Mouse (Mus musculus): ENCODE measurements around the gene Trnp1.
A peak's percentile ranks its signal among the peaks of the same experiment; 100 is the strongest.

The Trnp1 gene

DNA sequence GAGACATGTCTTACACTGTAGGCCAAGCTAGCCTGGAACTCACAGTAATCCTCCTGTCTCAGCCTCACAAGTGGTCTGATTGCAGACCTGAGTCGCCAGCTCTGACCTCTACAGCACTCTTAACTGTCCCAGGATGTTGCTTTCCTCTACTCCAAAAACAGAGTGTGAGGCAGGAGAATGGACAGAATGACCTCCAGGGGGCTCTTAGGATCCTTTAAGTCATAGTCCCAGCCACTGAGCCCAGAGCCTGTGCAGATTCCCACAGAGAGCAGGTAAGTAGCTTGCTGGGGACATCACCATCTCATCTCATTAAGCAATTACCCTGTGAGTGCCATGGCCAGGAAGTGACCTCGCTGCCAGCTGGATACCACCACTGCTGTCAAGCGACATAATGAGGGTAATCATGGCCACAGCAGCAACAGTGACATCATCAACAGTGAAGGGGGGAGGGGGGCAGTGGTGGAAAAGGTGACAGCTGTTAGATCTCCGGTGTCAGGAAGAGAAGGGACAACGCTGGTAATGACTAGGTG lies 37.5 kb downstream of the Trnp1 start:
- no peak for DNase-seq (ENCODE audit: low spot score in 2 of 2)

DNA sequence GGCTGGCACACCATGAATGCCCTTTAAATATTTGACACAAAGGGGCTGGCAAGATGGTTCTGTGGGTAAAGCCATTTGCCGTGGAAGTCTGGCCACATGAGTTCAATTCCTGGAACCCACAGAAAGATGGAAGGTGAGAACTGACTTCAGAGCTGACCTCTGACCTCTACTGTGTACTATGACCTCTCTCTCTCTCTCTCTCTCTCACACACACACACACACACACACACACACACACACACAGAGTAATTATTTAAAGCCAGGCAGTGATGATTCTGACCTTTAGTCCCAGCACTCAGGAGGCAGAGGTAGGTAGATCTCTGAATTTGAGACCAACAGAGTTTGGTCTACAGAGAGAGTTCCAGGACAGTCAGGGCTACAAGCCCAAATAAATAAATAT lies 38.3 kb downstream of the Trnp1 start:
- DNase-seq (ENCODE audit: low spot score in 2 of 2) = no peak

DNA sequence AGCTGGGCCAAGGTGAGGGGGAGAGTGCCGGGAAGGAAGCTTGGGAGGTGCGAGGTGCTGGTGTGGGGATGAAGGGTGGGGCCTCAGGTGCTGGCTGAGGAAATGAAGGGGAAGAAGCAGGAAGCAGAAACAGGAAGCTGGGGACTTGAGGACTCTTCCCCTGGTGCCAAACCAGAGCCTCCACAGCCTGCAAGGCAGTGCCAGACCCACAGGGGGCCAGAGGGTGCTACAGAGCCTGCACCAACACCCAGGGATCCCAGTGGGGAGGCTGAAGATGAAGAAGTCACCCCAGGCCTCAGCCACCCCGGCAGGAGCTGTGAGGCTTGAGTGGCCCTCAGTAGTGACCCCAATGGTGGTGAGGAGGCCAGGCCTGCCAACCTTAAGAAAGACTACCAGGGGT lies 40.3 kb downstream of the Trnp1 start:
- DNase-seq (ENCODE audit: low spot score in 2 of 2) = no peak

DNA sequence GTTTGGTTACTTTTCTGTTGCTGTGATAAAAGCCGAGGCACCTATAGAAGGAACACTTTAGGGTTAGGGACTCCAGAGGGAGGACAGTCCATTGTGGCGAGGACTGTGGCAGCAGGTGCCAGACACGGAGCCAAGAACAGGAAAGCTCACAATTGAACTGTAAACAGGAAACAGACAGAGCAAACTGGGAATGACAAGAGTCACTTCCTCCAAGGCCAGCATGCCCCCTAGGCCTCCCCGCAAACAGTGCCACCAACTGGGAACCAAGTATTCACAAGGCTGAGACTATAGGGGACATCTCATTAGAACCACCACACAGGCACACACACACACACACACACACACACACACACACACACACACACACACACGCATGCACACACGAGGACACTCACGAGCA lies 45.9 kb downstream of the Trnp1 start:
- no peak for DNase-seq (ENCODE audit: low spot score in 2 of 2)

DNA sequence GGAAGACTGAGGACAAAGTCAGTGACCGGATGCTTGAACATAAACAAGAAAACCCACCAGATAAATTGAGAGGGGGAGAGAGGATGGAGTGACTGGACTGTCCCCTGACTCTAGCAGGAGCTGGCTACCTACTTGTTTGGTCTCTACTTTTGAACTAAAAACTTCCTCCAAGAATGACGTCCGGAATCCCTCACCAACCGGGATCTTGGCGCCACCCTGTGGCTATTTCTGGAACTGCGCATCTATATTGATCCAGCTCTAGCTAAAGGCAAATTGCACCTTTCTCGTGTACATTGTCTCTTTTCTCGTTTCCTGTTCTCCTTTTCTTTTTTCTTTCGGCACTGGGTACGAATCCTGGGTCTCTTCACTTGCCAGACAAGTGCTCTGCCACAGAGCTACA lies 46.8 kb downstream of the Trnp1 start:
- DNase-seq (ENCODE audit: low spot score in 2 of 2) = peak; percentile 82 to 84

DNA sequence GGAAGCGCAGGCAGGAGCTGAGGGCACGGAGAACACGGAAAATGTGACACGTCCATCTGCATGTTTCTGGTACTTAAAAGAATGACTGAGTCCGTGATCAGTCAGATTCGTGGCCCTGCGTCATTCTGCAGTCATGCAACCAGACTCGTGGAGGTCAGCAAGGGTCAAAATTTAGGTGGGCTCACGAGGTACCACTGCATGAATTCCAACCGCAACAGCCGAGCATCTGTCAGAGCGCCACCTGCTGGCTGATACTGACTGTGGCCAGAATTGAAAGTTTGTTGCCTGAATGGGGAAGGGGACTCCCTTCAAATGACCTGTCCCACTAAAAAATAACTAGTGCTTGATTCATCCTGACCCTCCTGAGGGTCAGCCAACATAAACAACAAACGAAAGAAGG lies 48.6 kb downstream of the Trnp1 start:
- peak; percentile 42 to 52 for DNase-seq (ENCODE audit: low spot score in 2 of 2)

DNA sequence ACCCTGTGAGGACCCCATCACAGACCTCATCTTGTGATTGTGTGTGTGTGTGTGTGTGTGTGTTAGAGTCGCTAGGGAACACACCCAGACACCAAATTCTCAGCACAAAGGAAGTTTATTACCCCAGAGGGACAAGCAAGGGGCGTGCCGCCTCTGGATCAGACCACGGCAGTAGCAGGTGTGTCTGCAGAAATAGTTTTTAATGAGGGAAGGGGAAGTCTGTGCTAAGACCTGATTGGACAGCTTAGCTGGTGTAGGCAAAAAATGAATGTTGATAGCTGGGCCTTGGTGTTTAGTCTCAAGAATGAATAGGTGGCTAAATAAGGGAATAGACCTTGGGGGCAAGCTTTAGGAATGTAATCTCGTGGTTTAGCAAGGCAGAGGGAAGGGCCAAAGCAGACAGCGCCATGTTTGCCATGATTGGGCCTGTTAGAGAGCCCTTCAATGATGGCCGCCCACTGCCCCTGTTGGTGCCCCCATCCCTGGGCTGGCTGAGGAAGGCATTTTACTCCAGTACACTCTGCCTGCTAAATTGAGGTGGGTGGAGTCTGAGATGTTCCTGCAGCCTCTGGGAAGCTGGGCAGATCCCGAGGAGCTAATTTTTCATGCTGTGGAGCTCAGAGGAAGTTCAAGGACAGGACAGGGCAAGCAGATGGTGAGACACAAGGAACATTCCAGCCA lies 49.5 kb downstream of the Trnp1 start:
- DNase-seq (ENCODE audit: low spot score in 2 of 2) = no peak

DNA sequence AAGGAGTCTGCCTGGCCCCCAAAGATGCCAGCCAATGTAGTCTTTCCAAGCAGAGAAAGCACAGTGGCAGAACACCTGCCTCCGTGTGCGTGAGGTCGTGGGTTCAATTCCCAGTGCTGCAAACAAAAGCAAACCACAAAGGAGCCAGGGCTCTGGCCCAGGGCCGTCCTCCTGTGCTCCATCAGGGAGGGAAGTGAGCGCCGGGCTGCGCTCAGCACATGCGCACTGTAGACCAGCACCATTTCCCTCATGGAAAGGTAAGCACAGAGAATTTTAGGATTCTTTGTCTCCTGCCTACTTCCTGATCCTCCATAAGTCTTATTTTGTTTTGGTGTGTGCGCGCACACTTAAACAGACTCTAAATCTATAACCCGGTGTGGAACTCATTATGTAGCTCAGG lies 50.4 kb downstream of the Trnp1 start:
- DNase-seq (ENCODE audit: low spot score in 2 of 2) = no peak

DNA sequence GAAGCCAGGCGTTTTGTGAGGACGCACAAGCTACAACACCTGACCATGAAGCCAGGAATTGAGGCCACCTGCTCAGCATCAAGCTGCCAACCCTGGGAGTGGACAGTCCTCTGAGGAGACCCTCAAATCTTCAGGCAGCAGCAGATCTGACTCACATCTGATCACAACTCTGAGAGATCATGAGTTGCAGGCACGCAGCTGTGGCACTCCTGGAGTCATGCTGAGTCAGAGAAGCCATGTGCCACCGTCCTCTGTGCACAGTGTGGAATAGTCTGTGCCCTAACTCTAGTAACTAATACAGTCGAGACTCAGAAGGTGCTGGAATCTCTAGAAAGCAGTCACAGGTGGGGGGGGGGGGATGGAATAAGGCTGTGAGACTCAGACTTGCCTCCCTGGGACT lies 51.0 kb downstream of the Trnp1 start:
- DNase-seq (ENCODE audit: low spot score in 2 of 2) = no peak

DNA sequence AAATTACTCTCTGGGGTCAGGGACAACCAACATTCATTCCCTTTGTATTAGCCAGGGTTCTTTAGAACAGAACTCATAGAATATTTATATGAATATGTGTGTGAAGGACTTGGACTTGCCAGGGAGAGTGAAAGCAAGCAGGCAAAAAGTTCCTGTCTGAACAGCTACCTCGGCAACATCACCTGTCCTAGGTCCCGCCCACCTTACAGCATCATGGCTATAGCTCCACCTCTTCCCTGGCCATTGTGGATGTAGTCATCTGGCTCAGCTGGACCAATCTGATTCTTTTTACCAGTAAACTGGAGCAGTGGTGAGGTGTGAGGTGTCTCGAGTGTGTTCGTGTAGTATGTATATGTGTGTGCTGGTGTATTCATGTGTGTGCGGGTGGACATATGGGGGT lies 52.6 kb downstream of the Trnp1 start:
- no peak for DNase-seq (ENCODE audit: low spot score in 2 of 2)

DNA sequence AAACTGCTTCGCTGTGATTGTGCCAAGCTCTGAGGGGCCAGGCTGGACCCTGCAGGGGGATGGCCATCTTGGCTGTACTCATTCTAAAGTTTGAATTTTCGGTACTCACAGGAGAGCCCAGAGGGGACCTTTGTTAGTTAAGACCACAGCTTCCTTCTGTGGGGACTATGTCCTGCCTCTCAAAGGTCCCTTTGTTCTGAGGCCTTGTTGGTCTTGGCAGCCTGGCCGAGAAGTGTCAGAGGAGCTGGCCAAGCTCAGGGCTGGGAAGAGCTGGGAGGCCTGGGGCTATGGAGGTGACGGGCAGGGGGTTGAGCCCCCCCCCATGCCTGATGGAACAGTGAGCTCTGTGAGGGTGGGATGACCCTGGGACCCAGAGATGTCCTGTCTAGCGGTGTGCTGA lies 55.3 kb downstream of the Trnp1 start:
- DNase-seq (ENCODE audit: low spot score in 2 of 2) = no peak

DNA sequence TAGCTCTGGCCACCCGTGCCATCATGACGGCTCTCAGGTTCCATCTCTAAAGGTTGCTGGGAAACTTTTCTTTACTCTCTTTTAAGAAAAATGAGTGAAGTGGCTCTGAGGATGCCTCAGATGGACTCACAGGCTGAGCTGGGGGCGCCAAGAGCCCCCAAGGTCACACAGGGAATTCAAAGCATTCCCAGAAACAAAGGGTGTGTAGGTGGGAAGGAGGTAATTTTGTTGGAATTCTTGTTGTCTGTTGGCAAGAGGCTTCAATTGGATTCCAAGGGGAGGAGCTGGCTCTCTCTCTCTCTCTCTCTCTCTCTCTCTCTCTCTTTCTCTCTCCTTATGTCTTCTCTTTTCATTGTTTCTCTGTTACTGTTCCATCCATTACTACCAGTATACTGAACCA lies 56.2 kb downstream of the Trnp1 start:
- DNase-seq (ENCODE audit: low spot score in 2 of 2) = no peak
